Mouse (Mus musculus) heart, adult 11 months (tissue): ENCODE measurements at regions not wholly inside any gene's neighbourhood (a gene's known extent, or its start where the extent isn't known, plus 50 kb on each side); places are given as distances from the start of the nearest gene placed in this dataset.
A peak's percentile ranks its signal among the peaks of the same experiment; 100 is the strongest.

Source experiments
- DNase-seq: peaks from one replicate; pipeline ENCODE4 v3.0.0; 2022

DNA sequence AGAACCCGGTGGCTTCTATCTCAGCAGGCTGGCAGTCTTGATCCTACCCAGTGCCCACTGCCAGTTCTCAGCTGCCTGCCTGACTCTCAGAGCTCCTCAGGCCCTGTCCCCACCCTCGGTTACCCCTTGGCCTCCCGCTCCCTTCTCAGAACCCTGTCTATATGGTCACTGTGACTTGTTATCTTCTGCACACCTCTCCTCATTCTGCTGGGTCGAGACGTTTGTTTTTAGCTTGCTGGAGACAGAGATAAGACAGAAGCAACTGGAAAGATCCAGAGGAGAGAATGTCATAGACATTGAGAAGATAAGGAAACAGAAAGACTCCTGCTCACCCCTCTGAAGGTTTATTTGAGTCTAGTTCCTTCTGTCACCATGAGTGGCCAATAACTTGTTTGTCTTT is 53.8 kb upstream of the Phc1 start:
- no peak for DNase-seq

- no peak for DNase-seq
Measured at GRCm38 (mm10) chr6:122393231-122393881, 53.0 kb upstream of the Phc1 start.

GRCm38 (mm10) chr6:122391725-122392667 is 51.6 kb upstream of the Phc1 start:
- DNase-seq, result peak; percentile 85

DNA sequence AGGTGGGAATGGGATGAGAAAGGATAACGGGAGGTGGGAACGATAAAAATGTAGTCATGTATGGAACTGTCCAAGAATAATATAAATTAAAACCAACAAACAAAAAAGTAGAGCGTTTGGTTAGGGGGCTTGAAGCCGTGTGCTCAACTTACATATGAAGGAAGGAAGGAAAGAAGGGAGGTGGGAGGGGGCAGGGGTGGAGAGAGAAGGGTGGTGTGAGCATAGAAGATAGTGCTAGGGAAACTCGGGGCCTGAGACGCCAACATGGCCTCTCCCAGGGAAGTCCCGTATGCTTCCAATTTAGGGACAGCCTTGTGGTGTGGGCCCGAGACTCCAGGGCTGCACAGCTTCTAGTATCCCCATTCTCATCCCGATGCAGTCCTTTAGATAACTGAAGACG is 50.8 kb upstream of the Phc1 start:
- no peak for DNase-seq

DNA sequence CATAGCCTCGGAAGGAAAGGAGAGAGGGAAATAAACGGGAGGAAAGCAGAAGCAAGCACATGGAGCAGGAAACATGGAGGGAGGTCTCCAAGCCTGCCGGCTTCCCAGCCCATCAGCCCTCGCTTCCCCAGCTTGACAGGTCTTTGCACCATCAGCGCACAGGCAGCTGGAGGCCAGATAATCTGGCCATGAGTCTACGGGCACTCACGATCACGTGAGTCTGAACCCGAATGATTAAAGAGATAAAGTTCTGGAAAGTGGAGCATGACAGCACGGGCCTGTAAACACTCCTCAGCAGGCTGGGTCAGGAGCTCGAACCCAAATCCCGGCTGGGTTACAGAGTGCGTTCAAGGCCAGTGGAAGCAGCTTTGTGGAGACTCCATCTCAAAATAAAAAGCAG is 50.4 kb upstream of the Phc1 start:
- no peak for DNase-seq
